Mouse (Mus musculus): ENCODE measurements at regions not wholly inside any gene's neighbourhood (a gene's known extent, or its start where the extent isn't known, plus 50 kb on each side); places are given as distances from the start of the nearest gene placed in this dataset.

- Histone ChIP-seq H3K27me3 (ENCODE audit: control insufficient read depth, insufficient read depth, low read depth, low read length) (no peaks in the 10 kb centered on the region), H3K4me2 (ENCODE audit: low read depth, low read length) (no peak overlapping the region), H3K4me3 (ENCODE audit: low read depth, low read length) (no peak overlapping the region), H3K4me1 (ENCODE audit: control insufficient read depth, low read depth, low read length) (no peaks in the 10 kb centered on the region), H3K9me3 (replicated peaks; ENCODE audit: control insufficient read depth, low read length) (no peaks in the 10 kb centered on the region), H3K36me3 (ENCODE audit: control insufficient read depth, insufficient read depth) (no peaks in the 10 kb centered on the region), H3K27ac (ENCODE audit: low read length) (no peak overlapping the region), H3K9ac (ENCODE audit: low read depth, low read length) (no peak overlapping the region)
- WGBS (ENCODE audit: insufficient replicate concordance): 77% methylated on average over 4 of the region's 4 CpGs
- no peak for ATAC-seq (ENCODE audit: low read depth)
Observed at GRCm38 (mm10) chr15:96844290-96844689, 144.8 kb upstream of the Slc38a2 start.

- no peak for ATAC-seq (ENCODE audit: low read depth)
- H3K27ac ChIP-seq (ENCODE audit: low read length): no peak overlapping the region
- WGBS (ENCODE audit: insufficient replicate concordance): 70% methylated on average over 7 of the region's 7 CpGs
Observed at GRCm38 (mm10) chr15:96843589-96843988, 144.1 kb upstream of the Slc38a2 start.

GRCm38 (mm10) chr15:96842881-96843280, 143.4 kb upstream of the Slc38a2 start:
- Histone ChIP-seq H3K9me3 (replicated peaks; ENCODE audit: control insufficient read depth, low read length) (no peaks in the 10 kb centered on the region), H3K27me3 (ENCODE audit: control insufficient read depth, insufficient read depth, low read depth, low read length) (no peaks in the 10 kb centered on the region), H3K4me2 (ENCODE audit: low read depth, low read length) (no peak overlapping the region), H3K4me1 (ENCODE audit: control insufficient read depth, low read depth, low read length) (no peaks in the 10 kb centered on the region), H3K27ac (ENCODE audit: low read length) (no peak overlapping the region), H3K4me3 (ENCODE audit: low read depth, low read length) (no peak overlapping the region), H3K9ac (ENCODE audit: low read depth, low read length) (no peak overlapping the region), H3K36me3 (ENCODE audit: control insufficient read depth, insufficient read depth) (no peaks in the 10 kb centered on the region)
- WGBS (ENCODE audit: insufficient replicate concordance): 56% methylated on average over 3 of the region's 3 CpGs
- no peak for ATAC-seq (ENCODE audit: low read depth)

More at GRCm38 (mm10) chr15:96843589-96843988, 144.1 kb upstream of the Slc38a2 start:
- Histone ChIP-seq H3K4me1 (ENCODE audit: control insufficient read depth, low read depth, low read length) (no peaks in the 10 kb centered on the region), H3K9me3 (replicated peaks; ENCODE audit: control insufficient read depth, low read length) (no peaks in the 10 kb centered on the region), H3K36me3 (ENCODE audit: control insufficient read depth, insufficient read depth) (no peaks in the 10 kb centered on the region), H3K9ac (ENCODE audit: low read depth, low read length) (no peak overlapping the region), H3K4me2 (ENCODE audit: low read depth, low read length) (no peak overlapping the region), H3K27me3 (ENCODE audit: control insufficient read depth, insufficient read depth, low read depth, low read length) (no peaks in the 10 kb centered on the region), H3K4me3 (ENCODE audit: low read depth, low read length) (no peak overlapping the region)

- no peak overlapping the region for H3K4me3 ChIP-seq (ENCODE audit: low read depth, low read length)
- ATAC-seq (ENCODE audit: low read depth): no peak
- H3K27ac ChIP-seq (ENCODE audit: low read length): no peak overlapping the region
- no peaks in the 10 kb centered on the region for H3K4me1 ChIP-seq (ENCODE audit: control insufficient read depth, low read depth, low read length)
- H3K9ac ChIP-seq (ENCODE audit: low read depth, low read length): no peak overlapping the region
- no peaks in the 10 kb centered on the region for H3K9me3 ChIP-seq (replicated peaks; ENCODE audit: control insufficient read depth, low read length)
- H3K27me3 ChIP-seq (ENCODE audit: control insufficient read depth, insufficient read depth, low read depth, low read length): no peaks in the 10 kb centered on the region
- H3K36me3 ChIP-seq (ENCODE audit: control insufficient read depth, insufficient read depth): no peaks in the 10 kb centered on the region
- no peak overlapping the region for H3K4me2 ChIP-seq (ENCODE audit: low read depth, low read length)
- WGBS (ENCODE audit: insufficient replicate concordance): 71% methylated on average over 3 of the region's 3 CpGs
Observed at GRCm38 (mm10) chr15:96836670-96837069, 137.1 kb upstream of the Slc38a2 start.

GRCm38 (mm10) chr15:96834862-96835261, 135.3 kb upstream of the Slc38a2 start:
- H3K4me2 ChIP-seq (ENCODE audit: low read depth, low read length): no peak overlapping the region
- ATAC-seq (ENCODE audit: low read depth): no peak
- no peak overlapping the region for H3K4me3 ChIP-seq (ENCODE audit: low read depth, low read length)
- H3K9ac ChIP-seq (ENCODE audit: low read depth, low read length): no peak overlapping the region
- H3K27me3 ChIP-seq (ENCODE audit: control insufficient read depth, insufficient read depth, low read depth, low read length): no peaks in the 10 kb centered on the region
- H3K27ac ChIP-seq (ENCODE audit: low read length): no peak overlapping the region
- H3K4me1 ChIP-seq (ENCODE audit: control insufficient read depth, low read depth, low read length): no peaks in the 10 kb centered on the region
- WGBS (ENCODE audit: insufficient replicate concordance): 59% methylated on average over 9 of the region's 9 CpGs
- H3K9me3 ChIP-seq (replicated peaks; ENCODE audit: control insufficient read depth, low read length): no peaks in the 10 kb centered on the region
- H3K36me3 ChIP-seq (ENCODE audit: control insufficient read depth, insufficient read depth): no peaks in the 10 kb centered on the region

- no peak for ATAC-seq (ENCODE audit: low read depth)
- Histone ChIP-seq H3K27ac (ENCODE audit: low read length) (no peak overlapping the region), H3K4me1 (ENCODE audit: control insufficient read depth, low read depth, low read length) (no peaks in the 10 kb centered on the region), H3K9ac (ENCODE audit: low read depth, low read length) (no peak overlapping the region), H3K9me3 (replicated peaks; ENCODE audit: control insufficient read depth, low read length) (no peaks in the 10 kb centered on the region), H3K27me3 (ENCODE audit: control insufficient read depth, insufficient read depth, low read depth, low read length) (no peaks in the 10 kb centered on the region), H3K36me3 (ENCODE audit: control insufficient read depth, insufficient read depth) (no peaks in the 10 kb centered on the region), H3K4me3 (ENCODE audit: low read depth, low read length) (no peak overlapping the region), H3K4me2 (ENCODE audit: low read depth, low read length) (no peak overlapping the region)
- WGBS (ENCODE audit: insufficient replicate concordance): 66% methylated on average over 10 of the region's 10 CpGs
Observed at GRCm38 (mm10) chr15:96834162-96834843, 134.8 kb upstream of the Slc38a2 start.

GRCm38 (mm10) chr15:96832389-96832788, 132.9 kb upstream of the Slc38a2 start:
- peak; percentile 87 for ATAC-seq (ENCODE audit: low read depth)
- no peak overlapping the region for H3K4me2 ChIP-seq (ENCODE audit: low read depth, low read length)

GRCm38 (mm10) chr15:96831256-96831655, 131.7 kb upstream of the Slc38a2 start:
- H3K9ac ChIP-seq (ENCODE audit: low read depth, low read length): no peak overlapping the region
- no peak overlapping the region for H3K4me3 ChIP-seq (ENCODE audit: low read depth, low read length)
- no peak overlapping the region for H3K27ac ChIP-seq (ENCODE audit: low read length)
- ATAC-seq (ENCODE audit: low read depth): no peak
- H3K4me1 ChIP-seq (ENCODE audit: control insufficient read depth, low read depth, low read length): no peaks in the 10 kb centered on the region
- no peaks in the 10 kb centered on the region for H3K27me3 ChIP-seq (ENCODE audit: control insufficient read depth, insufficient read depth, low read depth, low read length)
- no peaks in the 10 kb centered on the region for H3K36me3 ChIP-seq (ENCODE audit: control insufficient read depth, insufficient read depth)
- no peak overlapping the region for H3K4me2 ChIP-seq (ENCODE audit: low read depth, low read length)
- WGBS (ENCODE audit: insufficient replicate concordance): 76% methylated on average over 10 of the region's 10 CpGs
- no peaks in the 10 kb centered on the region for H3K9me3 ChIP-seq (replicated peaks; ENCODE audit: control insufficient read depth, low read length)

More at GRCm38 (mm10) chr15:96832389-96832788, 132.9 kb upstream of the Slc38a2 start:
- H3K27ac ChIP-seq (ENCODE audit: low read length): no peak overlapping the region
- H3K9ac ChIP-seq (ENCODE audit: low read depth, low read length): no peak overlapping the region
- 65% methylated on average over 10 of the region's 10 CpGs for WGBS (ENCODE audit: insufficient replicate concordance)
- no peak overlapping the region for H3K4me3 ChIP-seq (ENCODE audit: low read depth, low read length)
- H3K9me3 ChIP-seq (replicated peaks; ENCODE audit: control insufficient read depth, low read length): no peaks in the 10 kb centered on the region
- H3K4me1 ChIP-seq (ENCODE audit: control insufficient read depth, low read depth, low read length): no peaks in the 10 kb centered on the region
- no peaks in the 10 kb centered on the region for H3K36me3 ChIP-seq (ENCODE audit: control insufficient read depth, insufficient read depth)
- H3K27me3 ChIP-seq (ENCODE audit: control insufficient read depth, insufficient read depth, low read depth, low read length): no peaks in the 10 kb centered on the region

- no peaks in the 10 kb centered on the region for H3K9me3 ChIP-seq (replicated peaks; ENCODE audit: control insufficient read depth, low read length)
- WGBS (ENCODE audit: insufficient replicate concordance): 69% methylated on average over 11 of the region's 11 CpGs
- H3K9ac ChIP-seq (ENCODE audit: low read depth, low read length): no peak overlapping the region
- H3K36me3 ChIP-seq (ENCODE audit: control insufficient read depth, insufficient read depth): no peaks in the 10 kb centered on the region
- no peaks in the 10 kb centered on the region for H3K4me1 ChIP-seq (ENCODE audit: control insufficient read depth, low read depth, low read length)
- no peak overlapping the region for H3K4me2 ChIP-seq (ENCODE audit: low read depth, low read length)
- H3K27ac ChIP-seq (ENCODE audit: low read length): no peak overlapping the region
- H3K4me3 ChIP-seq (ENCODE audit: low read depth, low read length): no peak overlapping the region
- H3K27me3 ChIP-seq (ENCODE audit: control insufficient read depth, insufficient read depth, low read depth, low read length): no peaks in the 10 kb centered on the region
- no peak for ATAC-seq (ENCODE audit: low read depth)
Observed at GRCm38 (mm10) chr15:96830578-96830977, 131.0 kb upstream of the Slc38a2 start.
